Mouse (Mus musculus) brown adipose tissue, adult 24 weeks (tissue): ENCODE data around the gene Gm10024. TPM values are rescaled to one million over a fixed set of nuclear protein-coding genes. Genes with fewer than 3 reads are reported as not detected.

Experiments
- polyA plus RNA-seq: library from polyadenylated mRNA; stranded (reverse); fragments of >200 nt; gene quantifications from 2 replicates; pipeline ENCODE4 v1.2.4, GENCODE M21; 2012; ENCODE audit not compliant: missing spikeins, insufficient read depth, insufficient read length

Gm10024 gene
- polyA plus RNA-seq, 1 experiment, result not detected

Other genes with a start within 250 kb of the Gm10024 start
- 5.4 and 11.1 TPM in 2 replicates for gene Fam207a, start 195.7 kb upstream of the Gm10024 start, polyA plus RNA-seq
- 4.3 and 4.4 TPM in 2 replicates for gene Itgb2, start 181.2 kb upstream of the Gm10024 start, polyA plus RNA-seq
- 88.8 and 92.4 TPM in 2 replicates for gene Pttg1ip, start 129.7 kb upstream of the Gm10024 start, polyA plus RNA-seq
- 58.1 and 84.9 TPM in 2 replicates for gene Sumo3, start 105.4 kb upstream of the Gm10024 start, polyA plus RNA-seq
- gene Gm49325, start 105.3 kb upstream of the Gm10024 start, polyA plus RNA-seq, result 16.0 and 45.5 TPM in 2 replicates
- 23.3 and 26.1 TPM in 2 replicates for gene Ube2g2, start 89.2 kb upstream of the Gm10024 start, polyA plus RNA-seq
- not detected in 2 replicates for gene Tspear, start 24.9 kb upstream of the Gm10024 start, polyA plus RNA-seq
- gene Gm19402, start 20.7 kb upstream of the Gm10024 start, polyA plus RNA-seq, result not detected in 2 replicates
- not detected in 2 replicates for gene Gm9508, start 14.2 kb upstream of the Gm10024 start, polyA plus RNA-seq
- gene Gm10272, start 4.8 kb upstream of the Gm10024 start, polyA plus RNA-seq, result not detected in 2 replicates
- not detected in 2 replicates for gene Gm10142, start 4.3 kb downstream of the Gm10024 start, polyA plus RNA-seq
- gene Krtap12-1, start 9.1 kb downstream of the Gm10024 start, polyA plus RNA-seq, result not detected in 2 replicates
- not detected in 2 replicates for gene Gm10100, start 15.0 kb downstream of the Gm10024 start, polyA plus RNA-seq
- gene Gm18596, start 31.2 kb downstream of the Gm10024 start, polyA plus RNA-seq, result not detected in 2 replicates
- not detected in 2 replicates for gene Gm9736, start 39.9 kb downstream of the Gm10024 start, polyA plus RNA-seq
- gene Gm3233, start 48.2 kb downstream of the Gm10024 start, polyA plus RNA-seq, result not detected in 2 replicates
- gene Gm3238, start 59.9 kb downstream of the Gm10024 start, polyA plus RNA-seq, result not detected in 2 replicates
- not detected in 2 replicates for gene Gm7138, start 65.5 kb downstream of the Gm10024 start, polyA plus RNA-seq
- not detected in 2 replicates for gene Gm3250, start 71.1 kb downstream of the Gm10024 start, polyA plus RNA-seq
- gene Gm7137, start 76.7 kb downstream of the Gm10024 start, polyA plus RNA-seq, result not detected in 2 replicates
- gene Gm9639, start 83.6 kb downstream of the Gm10024 start, polyA plus RNA-seq, result not detected in 2 replicates
- gene Gm19668, start 87.7 kb downstream of the Gm10024 start, polyA plus RNA-seq, result not detected in 2 replicates
- gene Gm9507, start 100.4 kb downstream of the Gm10024 start, polyA plus RNA-seq, result not detected in 2 replicates
- gene Gm2696, start 103.2 kb downstream of the Gm10024 start, polyA plus RNA-seq, result not detected in 2 replicates
- gene Krtap10-4, start 115.6 kb downstream of the Gm10024 start, polyA plus RNA-seq, result not detected in 2 replicates
- gene Krtap10-10, start 124.5 kb downstream of the Gm10024 start, polyA plus RNA-seq, result not detected in 2 replicates
- gene Gm36176, start 135.3 kb downstream of the Gm10024 start, polyA plus RNA-seq, result not detected in 2 replicates
- gene Gm10318, start 141.4 kb downstream of the Gm10024 start, polyA plus RNA-seq, result not detected in 2 replicates
- not detected in 2 replicates for gene Gm3285, start 150.5 kb downstream of the Gm10024 start, polyA plus RNA-seq
- gene Lrrc3, start 191.1 kb downstream of the Gm10024 start, polyA plus RNA-seq, result 0.33 TPM in 1 of 2 replicates, not detected in the other